Mouse (Mus musculus) C2C12 (cell line): Measurements from ENCODE around the gene Gm20388.

Experiments used
- CTCF ChIP-seq: IDR thresholded peaks from one replicate; pipeline ENCODE4 v1.5.1; 2011; ENCODE audit not compliant: control insufficient read depth, insufficient read depth, insufficient read length
- MAX ChIP-seq: IDR thresholded peaks from one replicate; pipeline ENCODE4 v1.6.1; 2011; ENCODE audit warnings: mild to moderate bottlenecking, control low read depth
- USF1 ChIP-seq: IDR thresholded peaks from one replicate; pipeline ENCODE4 v1.6.1; 2011; ENCODE audit warnings: low read depth, mild to moderate bottlenecking, control low read depth, moderate library complexity

DNA sequence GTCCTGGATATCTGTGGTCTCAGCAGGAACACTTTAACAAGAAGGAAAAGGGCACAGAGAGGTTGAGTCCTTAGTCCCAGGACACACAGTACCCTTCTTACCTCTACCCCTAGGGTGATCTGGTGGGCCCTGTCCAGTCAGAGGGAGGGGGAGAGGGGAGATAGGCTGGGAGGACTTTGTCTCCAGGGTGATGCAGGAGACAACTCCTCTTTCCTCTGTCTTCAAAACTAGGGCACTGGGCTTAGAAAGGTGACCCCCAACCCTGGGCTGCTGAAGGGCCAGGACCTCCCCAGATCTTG lies 316.9 kb downstream of the Gm20388 start:
- TF ChIP-seq CTCF (no peak), USF1 (no peak), MAX (no peak)
